ENCODE assay signal across 16 mouse cellular contexts in genomic region chr11:95401568-95401967, GRCm38 (mm10).
"Had no signal": no experiment of that assay in that cellular context is flagged by ENCODE, and none has a peak within 500 bp of the region (broad histone marks: within the 10 kb centered on the region; RNA-seq: fewer than 3 reads in every experiment).

No protein-coding gene starts in this region.

- H3K36me3 ChIP-seq: limb, embryonic 12.5 days; liver, embryonic 13.5 days; lung, embryonic 15.5 days; midbrain, embryonic 15.5 days; neural tube, embryonic 13.5 days; stomach, embryonic 15.5 days had no signal

- H3K4me3 ChIP-seq: limb, embryonic 12.5 days; liver, embryonic 13.5 days; lung, embryonic 15.5 days; megakaryocyte, embryonic 14.5 days; midbrain, embryonic 15.5 days; neural tube, embryonic 13.5 days; stomach, embryonic 15.5 days had no signal

- H3K27ac ChIP-seq: limb, embryonic 12.5 days; liver, embryonic 13.5 days; lung, embryonic 15.5 days; macrophage; midbrain, embryonic 15.5 days; neural tube, embryonic 13.5 days; stomach, embryonic 15.5 days had no signal

- H3K4me1 ChIP-seq: liver, embryonic 13.5 days had no signal

- ATAC-seq: liver, postnatal 0 days; midbrain, embryonic 15.5 days had no signal

- H3K27me3 ChIP-seq: limb, embryonic 12.5 days; midbrain, embryonic 15.5 days; stomach, embryonic 15.5 days had no signal

- H3K9ac ChIP-seq: limb, embryonic 12.5 days; liver, embryonic 13.5 days; liver, postnatal 0 days; lung, embryonic 15.5 days; midbrain, embryonic 15.5 days; neural tube, embryonic 13.5 days; stomach, embryonic 15.5 days had no signal

- DNase-seq: kidney, postnatal 36 days; layer of hippocampus, adult 9-11 months; layer of hippocampus, postnatal 36 days; liver; liver, embryonic 13.5 days; liver, postnatal 0 days; lung, postnatal 14 days; right cerebral cortex, postnatal 14 days; thymus, postnatal 4 days had no signal
